Mouse (Mus musculus): Measurements from ENCODE around the gene Serpini1.

- no peak for TF ChIP-seq POLR2A (IDR thresholded peaks at IDR 0.05; ENCODE audit: low read depth, low read length)
- TF ChIP-seq CTCF (conservative IDR thresholded peaks at IDR 0.05; ENCODE audit: insufficient read depth, insufficient read length, low read depth, low read length) = no peak
Measured at GRCm38 (mm10) chr3:75690321-75690720, 133.0 kb downstream of the Serpini1 start.

Measured in kidney, adult 2 months (tissue).